Mouse (Mus musculus) lung, postnatal 0 days (tissue): Measurements from ENCODE around the gene Pxt1. TPM values are rescaled to one million over a fixed set of nuclear protein-coding genes. Genes with fewer than 3 reads are reported as not detected.

ENCODE experiments used
- ATAC-seq: fragments of 200-750 bp; cut with Nextera tagmentation; 2 replicates; pipeline ENCODE4 v1.8.0; 2017; ENCODE audit warnings: moderate library complexity
- DNase-seq: peaks from one replicate; pipeline ENCODE4 v3.0.0-alpha.2; 2016; ENCODE audit warnings: low spot score
- H3K27ac ChIP-seq: fragments of 300-500 bp; sonication (generic); 2 replicates; pipeline ENCODE4 v1.5.1; 2014; ENCODE audit warnings: antibody characterized with exemption, mild to moderate bottlenecking, low read length, mixed read lengths
- H3K27me3 ChIP-seq: fragments of 300-500 bp; sonication (generic); replicated peaks from 2 replicates; pipeline ENCODE4 v1.6.1; 2014; ENCODE audit warnings: low read length, mixed read lengths; ENCODE audit not compliant: insufficient read depth
- H3K36me3 ChIP-seq: fragments of 300-500 bp; sonication (generic); 2 replicates; pipeline ENCODE4 v1.6.1; 2014; ENCODE audit warnings: low read length, mixed read lengths; ENCODE audit not compliant: insufficient read depth
- H3K4me1 ChIP-seq: fragments of 300-500 bp; sonication (generic); 2 replicates; pipeline ENCODE4 v1.6.1; 2014; ENCODE audit warnings: antibody characterized with exemption, low read depth, low read length, mixed read lengths; ENCODE audit not compliant: insufficient read depth
- H3K4me2 ChIP-seq: fragments of 300-500 bp; sonication (generic); replicated peaks from 2 replicates; pipeline ENCODE4 v1.6.1; 2014; ENCODE audit warnings: low read depth, mild to moderate bottlenecking, low read length, moderate library complexity, mixed read lengths
- H3K4me3 ChIP-seq: fragments of 300-500 bp; sonication (generic); 2 replicates; pipeline ENCODE4 v1.5.1; 2014; ENCODE audit warnings: low read depth, low read length
- H3K9ac ChIP-seq: fragments of 300-500 bp; sonication (generic); replicated peaks from 2 replicates; pipeline ENCODE4 v1.6.1; 2014; ENCODE audit warnings: low read depth, mild to moderate bottlenecking
- H3K9me3 ChIP-seq: fragments of 300-500 bp; sonication (generic); 2 replicates; pipeline ENCODE4 v1.6.1; 2016; ENCODE audit warnings: low read length, mixed read lengths
- CTCF ChIP-seq: IDR thresholded peaks from 2 replicates; pipeline ENCODE4 v1.5.1; 2016; ENCODE audit warnings: antibody characterized with exemption, mild to moderate bottlenecking
- EP300 ChIP-seq: IDR thresholded peaks from 2 replicates; pipeline ENCODE4 v1.6.1; 2016; ENCODE audit warnings: antibody characterized with exemption, mild to moderate bottlenecking, control low read depth
- WGBS: fragments of 180-500 bp; shearing (Covaris S2); extraction: QIAGEN DNeasy Blood & Tissue Kit; methylation state at CpG from one replicate; pipeline ENCODE4 v1.1.7; 2014; 5-methylcytosine and 5-hydroxymethylcytosine counted together
- polyA plus RNA-seq: library from polyadenylated mRNA; unstranded; fragments of >200 nt; fragmentation: Nextera tagmentation; extraction: Ambion mirVana; gene quantifications from 2 replicates; pipeline ENCODE4 v1.2.1, GENCODE M21; 2015

The Pxt1 gene
- polyA plus RNA-seq, 1 experiment from 2014 or later = 0.12 TPM

- H3K4me1 ChIP-seq = no peaks in the 10 kb centered on the region
- no peak overlapping the region for H3K4me3 ChIP-seq
- ATAC-seq (no peak), DNase-seq (no peak)
- no peaks in the 10 kb centered on the region for H3K9me3 ChIP-seq
- no peak overlapping the region for H3K9ac ChIP-seq
- no peak overlapping the region for H3K27ac ChIP-seq
- H3K27me3 ChIP-seq = no peaks in the 10 kb centered on the region
- 66% methylated on average over 8 of the region's 8 CpGs for WGBS
- no peaks in the 10 kb centered on the region for H3K36me3 ChIP-seq
- no peak overlapping the region for H3K4me2 ChIP-seq
- TF ChIP-seq EP300 (no peak), CTCF (no peak)
Observed at GRCm38 (mm10) chr17:28886266-28886665, 57.4 kb downstream of the Pxt1 start.

- H3K27ac ChIP-seq = no peak overlapping the region
- H3K9me3 ChIP-seq = no peaks in the 10 kb centered on the region
- H3K4me3 ChIP-seq = no peak overlapping the region
- WGBS = 84% methylated on average over 8 of the region's 8 CpGs
- no peaks in the 10 kb centered on the region for H3K36me3 ChIP-seq
- no peak overlapping the region for H3K9ac ChIP-seq
- H3K4me1 ChIP-seq = no peaks in the 10 kb centered on the region
- DNase-seq (no peak), ATAC-seq (no peak)
- H3K4me2 ChIP-seq = no peak overlapping the region
- H3K27me3 ChIP-seq = no peaks in the 10 kb centered on the region
- TF ChIP-seq EP300 = no peak
- TF ChIP-seq CTCF = no peak
Observed at GRCm38 (mm10) chr17:28885231-28885630, 58.4 kb downstream of the Pxt1 start.

Other genes starting within 250 kb of the Pxt1 start
- 2.0 and 2.4 TPM in 2 replicates for gene AC170998.1, start 217.8 kb downstream of the Pxt1 start, polyA plus RNA-seq
- gene Mapk13, start 174.5 kb downstream of the Pxt1 start, polyA plus RNA-seq = 46.7 and 46.9 TPM in 2 replicates
- 6.0 and 6.2 TPM in 2 replicates for gene Brpf3, start 142.8 kb downstream of the Pxt1 start, polyA plus RNA-seq
- gene Pnpla1, start 85.4 kb downstream of the Pxt1 start, polyA plus RNA-seq = 0.04 TPM in 1 of 2 replicates, not detected in the other
- 0.02 TPM in 1 of 2 replicates, not detected in the other for gene 4930539E08Rik, start 28.5 kb downstream of the Pxt1 start, polyA plus RNA-seq
- 44.3 and 49.5 TPM in 2 replicates for gene Kctd20, start 8.1 kb upstream of the Pxt1 start, polyA plus RNA-seq
- gene Stk38, start 64.2 kb upstream of the Pxt1 start, polyA plus RNA-seq = 60.3 and 61.1 TPM in 2 replicates
- gene Srsf3, start 88.8 kb upstream of the Pxt1 start, polyA plus RNA-seq = 229 and 238 TPM in 2 replicates
- 106 and 177 TPM in 2 replicates for gene Cdkn1a, start 147.1 kb upstream of the Pxt1 start, polyA plus RNA-seq
- gene Rab44, start 170.3 kb upstream of the Pxt1 start, polyA plus RNA-seq = 1.0 and 1.2 TPM in 2 replicates